Mouse (Mus musculus) olfactory bulb, adult 2 months (tissue): Measurements from ENCODE around the gene Jakmip3.

Experiments used
- CTCF ChIP-seq: fragments of 200-500 bp; IDR thresholded peaks from 2 replicates; pipeline ENCODE4 v1.5.1; 2012; ENCODE audit warnings: low read depth, mild to moderate bottlenecking, low read length, moderate library complexity; ENCODE audit not compliant: insufficient read depth
- POLR2A ChIP-seq: fragments of 200-500 bp; IDR thresholded peaks from 2 replicates; pipeline ENCODE4 v1.6.1; 2012; ENCODE audit warnings: mild to moderate bottlenecking, low read depth, low read length, moderate library complexity; ENCODE audit not compliant: insufficient read depth

GRCm38 (mm10) chr7:139091681-139092080, 151.2 kb downstream of the Jakmip3 start:
- TF ChIP-seq POLR2A (no peak), CTCF (no peak)
